Mouse (Mus musculus): Measurements from ENCODE around the gene Appbp2. TPM values are rescaled to one million over a fixed set of nuclear protein-coding genes. Genes with fewer than 3 reads are reported as not detected.

Gene Appbp2
- polyA plus RNA-seq, 1 experiment from 2014 or later = 38.7 TPM

DNA sequence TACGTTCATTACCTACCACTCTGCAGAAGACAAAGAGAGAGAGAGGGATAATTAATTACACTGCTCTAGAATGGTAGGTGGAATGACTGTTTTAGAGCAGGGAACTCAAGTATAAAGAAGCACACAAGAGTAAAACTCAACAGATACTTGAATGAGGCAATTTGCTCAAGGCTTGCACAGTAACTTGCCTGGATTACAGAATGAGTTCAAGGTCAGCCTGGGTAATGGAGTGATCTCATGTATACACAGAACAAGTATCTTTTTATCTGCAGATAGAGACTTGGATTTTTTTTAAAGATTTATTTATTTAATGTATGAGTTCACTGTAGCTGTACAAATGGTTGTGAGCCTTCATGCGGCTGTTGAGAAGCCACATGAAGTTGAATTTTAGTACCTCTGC, 23.8 kb downstream of the Appbp2 start:
- DNase-seq (ENCODE audit: low spot score) = no peak
- Histone ChIP-seq H3K9me3 (no peaks in the 10 kb centered on the region), H3K36me3 (peaks cover 100% of the 10 kb centered on the region), H3K4me1 (replicated peaks) (no peaks in the 10 kb centered on the region), H3K27ac (no peak overlapping the region), H3K4me3 (no peak overlapping the region), H3K27me3 (ENCODE audit: insufficient read depth, poor library complexity, severe bottlenecking) (no peaks in the 10 kb centered on the region)
- 98% methylated on average over 2 of the region's 2 CpGs for WGBS

DNA sequence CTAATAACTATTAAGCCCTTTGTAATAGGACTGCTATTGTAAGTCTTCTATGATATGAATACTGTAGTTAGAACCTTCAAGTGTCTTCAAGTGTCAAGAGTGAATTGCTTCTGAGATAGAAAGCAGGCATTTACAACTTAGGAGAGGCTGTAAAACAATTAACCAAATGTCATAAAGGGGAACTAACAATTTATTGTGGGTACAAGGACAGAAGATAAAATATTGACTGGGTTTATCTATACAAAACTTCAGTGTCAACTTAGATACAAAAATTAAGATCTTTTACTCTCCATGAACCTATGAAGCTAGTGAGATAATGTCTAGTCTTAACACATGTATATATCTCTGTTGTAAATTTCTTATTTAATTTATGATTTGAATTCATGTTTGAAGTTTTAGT, 28.7 kb downstream of the Appbp2 start:
- H3K27me3 ChIP-seq (ENCODE audit: insufficient read depth, poor library complexity, severe bottlenecking) = no peaks in the 10 kb centered on the region
- H3K4me1 ChIP-seq (replicated peaks) = no peaks in the 10 kb centered on the region
- no peaks in the 10 kb centered on the region for H3K9me3 ChIP-seq
- no peak for DNase-seq (ENCODE audit: low spot score)
- H3K4me3 ChIP-seq = no peak overlapping the region
- H3K36me3 ChIP-seq = peaks cover 94% of the 10 kb centered on the region
- no peak overlapping the region for H3K27ac ChIP-seq

DNA sequence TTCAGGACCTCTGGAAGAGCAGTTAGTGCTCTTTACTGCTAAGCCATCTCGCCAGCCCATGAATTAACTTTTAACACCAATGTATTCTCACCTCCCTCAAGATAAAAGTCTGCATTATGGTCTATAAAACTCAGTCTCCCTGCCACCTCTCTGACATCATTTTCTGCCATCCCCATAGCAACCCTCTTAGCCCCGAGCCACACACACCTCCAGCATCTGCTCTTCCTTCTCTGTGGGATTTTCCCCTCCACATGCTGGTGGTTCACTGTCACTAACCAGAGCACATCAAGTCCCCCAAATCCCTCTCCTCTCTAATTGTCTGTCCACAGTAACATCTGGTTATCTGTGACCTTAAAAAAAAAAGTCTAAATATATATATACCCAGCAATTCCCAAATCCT, 36.0 kb downstream of the Appbp2 start:
- no peak for DNase-seq (ENCODE audit: low spot score)
- Histone ChIP-seq H3K4me3 (no peak overlapping the region), H3K27ac (no peak overlapping the region), H3K9me3 (no peaks in the 10 kb centered on the region), H3K4me1 (replicated peaks) (no peaks in the 10 kb centered on the region), H3K36me3 (peaks cover 100% of the 10 kb centered on the region), H3K27me3 (ENCODE audit: insufficient read depth, poor library complexity, severe bottlenecking) (no peaks in the 10 kb centered on the region)
- WGBS = 88% methylated on average over 2 of the region's 2 CpGs

DNA sequence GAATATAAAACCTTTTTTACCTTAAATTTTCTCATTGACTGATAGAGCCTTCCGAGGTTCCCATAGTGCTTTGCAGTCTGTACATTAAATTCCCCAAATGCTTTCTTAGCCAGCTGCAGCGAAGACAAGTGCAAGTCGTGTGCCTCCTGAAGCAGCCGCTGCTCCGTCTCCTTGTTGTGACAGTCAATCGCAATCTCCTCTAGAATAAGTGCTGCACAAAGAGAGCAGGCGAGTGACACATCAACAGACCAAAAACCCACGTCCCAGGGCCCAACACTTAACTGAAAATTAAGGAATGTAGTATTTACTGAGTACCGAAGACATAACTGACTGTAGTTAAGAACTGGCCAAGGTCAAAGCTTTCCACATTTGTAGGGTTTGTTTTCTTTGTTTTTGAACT, 38.9 kb downstream of the Appbp2 start:
- peaks cover 99% of the 10 kb centered on the region for H3K36me3 ChIP-seq
- no peak for DNase-seq (ENCODE audit: low spot score)

DNA sequence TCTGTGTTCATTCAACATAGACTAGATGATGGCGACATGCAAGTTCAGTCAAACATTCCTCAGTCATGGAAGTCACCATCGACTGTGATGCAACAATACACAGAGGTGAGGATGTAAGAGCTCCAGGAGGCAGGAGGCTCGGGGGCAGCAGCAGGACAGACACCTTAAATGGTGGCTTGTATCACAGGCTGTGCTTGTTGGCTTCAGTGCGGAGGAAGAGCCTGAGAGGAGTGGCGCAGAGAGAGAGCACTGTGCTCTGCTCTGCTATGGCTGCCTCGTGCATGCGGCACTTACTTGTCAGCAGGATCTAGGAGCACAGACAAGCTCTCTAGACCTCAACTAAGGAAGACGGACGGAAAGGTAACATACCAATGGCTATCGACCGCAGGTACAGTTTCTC, 40.7 kb downstream of the Appbp2 start:
- WGBS = 96% methylated on average over 11 of the region's 11 CpGs
- Histone ChIP-seq H3K4me1 (replicated peaks) (no peaks in the 10 kb centered on the region), H3K36me3 (peaks cover 99% of the 10 kb centered on the region), H3K4me3 (no peak overlapping the region), H3K27ac (no peak overlapping the region), H3K27me3 (ENCODE audit: insufficient read depth, poor library complexity, severe bottlenecking) (no peaks in the 10 kb centered on the region), H3K9me3 (no peaks in the 10 kb centered on the region)
- DNase-seq (ENCODE audit: low spot score) = no peak

More for the DNA sequence above, 38.9 kb downstream of the Appbp2 start:
- Histone ChIP-seq H3K27me3 (ENCODE audit: insufficient read depth, poor library complexity, severe bottlenecking) (no peaks in the 10 kb centered on the region), H3K4me1 (replicated peaks) (no peaks in the 10 kb centered on the region), H3K4me3 (no peak overlapping the region), H3K9me3 (no peaks in the 10 kb centered on the region), H3K27ac (no peak overlapping the region)
- 95% methylated on average over 9 of the region's 9 CpGs for WGBS

DNA sequence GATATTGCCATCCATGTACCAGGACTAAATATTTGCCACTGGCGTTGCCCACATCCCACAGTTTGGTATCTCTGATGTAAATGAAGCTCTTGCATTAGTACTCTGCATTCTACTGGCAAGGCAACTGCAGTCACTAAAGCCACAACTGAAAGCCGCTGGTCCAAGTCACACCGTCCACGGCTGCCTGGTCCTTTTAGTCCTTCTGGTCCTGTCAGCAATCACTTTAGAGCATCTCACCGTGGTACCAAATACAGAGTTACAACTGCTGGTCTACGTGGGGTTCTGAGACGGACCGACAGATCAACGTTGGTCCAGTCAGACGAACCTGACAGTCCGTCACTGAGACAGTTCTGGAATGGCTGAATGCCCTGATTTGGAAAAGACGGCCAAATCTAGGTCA, 44.2 kb downstream of the Appbp2 start:
- no peak overlapping the region for H3K4me3 ChIP-seq
- no peaks in the 10 kb centered on the region for H3K4me1 ChIP-seq (replicated peaks)
- no peak overlapping the region for H3K27ac ChIP-seq
- H3K9me3 ChIP-seq = no peaks in the 10 kb centered on the region
- DNase-seq (ENCODE audit: low spot score) = no peak
- no peaks in the 10 kb centered on the region for H3K27me3 ChIP-seq (ENCODE audit: insufficient read depth, poor library complexity, severe bottlenecking)
- peaks cover 76% of the 10 kb centered on the region for H3K36me3 ChIP-seq
- 95% methylated on average over 12 of the region's 12 CpGs for WGBS

DNA sequence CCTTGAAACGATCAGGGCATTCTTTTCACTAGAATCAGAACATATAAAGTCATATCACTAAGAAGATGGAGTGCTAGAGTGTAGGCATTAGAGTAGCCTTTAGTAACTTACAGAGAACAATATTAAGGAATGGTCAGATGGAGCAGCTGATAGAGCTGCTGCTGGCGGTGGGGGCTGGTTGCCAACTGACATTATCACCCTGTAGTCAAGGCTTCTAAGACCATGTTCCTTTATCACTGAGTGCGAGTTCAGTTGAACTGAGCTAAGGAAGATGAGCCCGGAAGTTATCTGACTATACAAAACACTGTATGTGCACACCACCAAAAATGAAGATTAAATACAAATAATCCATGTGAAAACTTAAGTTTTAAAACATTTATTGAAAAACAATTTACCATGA, 45.8 kb downstream of the Appbp2 start:
- H3K4me1 ChIP-seq (replicated peaks) = no peaks in the 10 kb centered on the region
- no peak overlapping the region for H3K27ac ChIP-seq
- WGBS = 90% methylated on average over 4 of the region's 4 CpGs
- DNase-seq (ENCODE audit: low spot score) = no peak
- no peaks in the 10 kb centered on the region for H3K9me3 ChIP-seq
- H3K36me3 ChIP-seq = peaks cover 59% of the 10 kb centered on the region
- H3K4me3 ChIP-seq = no peak overlapping the region
- H3K27me3 ChIP-seq (ENCODE audit: insufficient read depth, poor library complexity, severe bottlenecking) = no peaks in the 10 kb centered on the region

DNA sequence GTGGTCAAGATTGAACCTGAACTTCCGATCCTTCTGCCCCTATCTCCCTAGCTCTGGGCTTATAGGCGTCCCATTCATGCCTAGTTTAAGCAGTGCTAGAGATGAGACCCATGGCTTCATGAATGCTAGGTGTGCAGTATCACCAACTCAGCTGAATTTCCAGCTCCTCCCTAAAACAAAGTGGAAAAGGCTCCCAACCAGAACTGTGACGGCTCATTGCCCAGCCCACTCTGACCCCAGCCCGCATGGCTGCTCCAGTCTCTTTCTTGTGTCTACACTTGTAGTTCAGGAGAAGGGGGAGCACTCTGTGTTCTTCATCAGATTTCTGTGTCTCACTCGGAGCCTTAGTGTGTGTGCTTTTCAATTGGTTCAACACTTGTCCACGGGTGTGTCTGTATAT, 50.1 kb downstream of the Appbp2 start:
- Histone ChIP-seq H3K9me3 (no peaks in the 10 kb centered on the region), H3K4me1 (replicated peaks) (peaks cover 13% of the 10 kb centered on the region), H3K36me3 (peaks cover 17% of the 10 kb centered on the region), H3K27ac (no peak overlapping the region), H3K27me3 (ENCODE audit: insufficient read depth, poor library complexity, severe bottlenecking) (no peaks in the 10 kb centered on the region), H3K4me3 (no peak overlapping the region)
- WGBS = 92% methylated on average over 6 of the region's 6 CpGs
- no peak for DNase-seq (ENCODE audit: low spot score)

DNA sequence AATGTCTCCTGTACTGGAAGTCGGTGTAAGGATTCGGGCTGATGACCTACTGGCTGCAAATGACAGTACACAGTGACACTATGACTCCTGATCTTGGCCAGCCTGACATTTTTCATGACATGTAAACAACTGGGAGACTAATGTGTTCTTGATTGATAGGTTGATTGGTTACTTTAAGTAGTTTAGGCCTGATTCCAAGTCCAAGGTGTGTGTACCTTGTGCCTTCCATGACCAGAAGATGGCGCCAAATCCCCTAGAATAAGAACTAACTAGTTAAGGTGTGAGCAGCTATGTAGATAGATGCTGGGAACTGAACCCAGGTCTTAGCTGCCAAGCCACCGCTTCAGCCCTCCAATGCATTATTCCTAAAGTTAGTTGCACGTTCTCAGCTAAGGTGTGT, 50.8 kb downstream of the Appbp2 start:
- H3K4me3 ChIP-seq = no peak overlapping the region
- peaks cover 10% of the 10 kb centered on the region for H3K36me3 ChIP-seq
- DNase-seq (ENCODE audit: low spot score) = peak; percentile 23
- H3K4me1 ChIP-seq (replicated peaks) = peaks cover 13% of the 10 kb centered on the region
- H3K9me3 ChIP-seq = no peaks in the 10 kb centered on the region
- 66% methylated on average over 5 of the region's 5 CpGs for WGBS
- no peaks in the 10 kb centered on the region for H3K27me3 ChIP-seq (ENCODE audit: insufficient read depth, poor library complexity, severe bottlenecking)
- H3K27ac ChIP-seq = no peak overlapping the region

DNA sequence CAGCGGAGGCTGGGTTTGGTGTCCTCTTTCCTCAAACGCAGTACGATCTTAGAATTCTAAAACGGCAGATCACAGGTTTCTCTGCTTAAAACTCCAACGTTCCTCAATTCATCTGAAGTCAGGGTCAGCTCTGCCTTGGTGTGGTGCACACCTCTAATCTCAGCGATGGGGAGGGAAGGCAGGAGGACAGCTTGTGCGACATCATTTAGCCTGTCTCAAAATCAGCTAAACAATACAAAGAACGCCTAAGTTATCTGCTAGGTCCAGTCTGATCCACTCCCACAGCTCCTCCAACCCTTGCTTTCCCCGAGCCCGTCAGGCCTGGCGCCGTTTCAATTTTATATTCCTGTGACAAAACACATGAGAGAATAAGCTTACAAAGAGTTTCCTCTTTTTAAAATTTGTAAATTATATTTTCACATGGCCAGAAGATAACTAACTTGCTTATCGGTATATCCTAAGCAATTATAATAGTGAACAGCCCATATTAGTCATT, 51.6 kb downstream of the Appbp2 start:
- peak overlapping the region; percentile 51 for H3K4me3 ChIP-seq
- peak overlapping the region; percentile 81 for H3K27ac ChIP-seq
- H3K4me1 ChIP-seq (replicated peaks) = peaks cover 13% of the 10 kb centered on the region
- peaks cover 2% of the 10 kb centered on the region for H3K36me3 ChIP-seq
- 32% methylated on average over 13 of the region's 13 CpGs for WGBS
- no peaks in the 10 kb centered on the region for H3K9me3 ChIP-seq
- no peaks in the 10 kb centered on the region for H3K27me3 ChIP-seq (ENCODE audit: insufficient read depth, poor library complexity, severe bottlenecking)
- no peak for DNase-seq (ENCODE audit: low spot score)

DNA sequence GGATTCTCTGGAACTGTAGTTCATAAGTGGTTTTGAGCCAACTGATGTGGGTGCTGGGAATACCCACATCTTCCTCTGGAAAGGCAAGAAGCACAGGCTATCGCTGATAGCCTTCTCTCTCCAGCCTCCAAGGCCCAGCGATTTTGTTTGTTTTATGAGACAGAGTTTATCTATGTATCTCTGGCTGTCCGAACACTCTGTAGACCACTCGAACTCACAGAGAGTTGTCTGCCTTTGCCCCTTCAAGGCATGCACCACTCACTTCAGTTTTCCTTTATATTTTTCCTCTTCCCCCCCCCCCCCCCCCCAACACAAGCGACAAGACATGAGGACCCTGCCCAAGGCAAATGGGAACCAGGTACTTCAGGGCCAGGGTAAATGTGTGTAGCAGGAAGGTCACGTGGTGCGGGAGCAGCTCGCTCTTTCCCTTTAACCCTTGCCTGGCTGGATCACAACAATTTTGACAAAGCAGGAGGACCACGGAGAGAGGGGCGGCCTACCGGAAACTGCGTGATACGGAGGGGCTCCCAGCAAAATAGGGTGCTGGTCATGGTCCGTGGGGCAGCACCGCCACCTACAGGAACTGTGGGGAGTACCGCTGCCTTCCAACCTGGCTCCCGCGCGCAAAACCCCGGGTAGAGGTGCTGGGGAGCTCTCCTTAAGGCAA, 52.2 kb downstream of the Appbp2 start:
- H3K4me1 ChIP-seq (replicated peaks) = peaks cover 13% of the 10 kb centered on the region
- H3K4me3 ChIP-seq = peak overlapping the region; percentile 51
- no peaks in the 10 kb centered on the region for H3K9me3 ChIP-seq
- no peaks in the 10 kb centered on the region for H3K36me3 ChIP-seq
- H3K27me3 ChIP-seq (ENCODE audit: insufficient read depth, poor library complexity, severe bottlenecking) = no peaks in the 10 kb centered on the region
- peak overlapping the region; percentile 81 for H3K27ac ChIP-seq
- 7% methylated on average over 20 of the region's 20 CpGs for WGBS
- peak; percentile 88 for DNase-seq (ENCODE audit: low spot score)

DNA sequence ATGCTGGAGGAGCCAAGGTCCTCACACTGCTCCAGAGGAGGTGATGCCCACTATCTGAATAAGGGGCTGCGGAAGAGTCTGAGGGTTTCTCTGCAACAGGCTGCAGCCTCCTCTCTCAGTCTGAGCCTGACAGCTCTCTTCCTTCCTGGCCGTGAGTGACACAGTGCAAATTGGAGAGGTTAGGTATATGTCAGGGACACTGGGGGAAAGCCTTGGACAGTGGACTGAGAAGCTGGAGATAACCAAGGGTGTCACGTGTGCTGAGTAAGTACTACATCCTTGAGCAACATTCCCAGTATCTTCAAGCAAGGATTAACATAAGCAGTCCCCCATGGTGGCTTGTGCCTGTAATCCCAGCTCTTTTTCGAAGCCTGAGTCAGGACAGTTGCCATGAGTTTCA, 56.5 kb downstream of the Appbp2 start:
- H3K4me3 ChIP-seq = no peak overlapping the region
- H3K4me1 ChIP-seq (replicated peaks) = peaks cover 11% of the 10 kb centered on the region
- WGBS = 82% methylated on average over 4 of the region's 4 CpGs
- no peaks in the 10 kb centered on the region for H3K9me3 ChIP-seq
- H3K27ac ChIP-seq = no peak overlapping the region
- DNase-seq (ENCODE audit: low spot score) = no peak
- H3K36me3 ChIP-seq = no peaks in the 10 kb centered on the region
- H3K27me3 ChIP-seq (ENCODE audit: insufficient read depth, poor library complexity, severe bottlenecking) = no peaks in the 10 kb centered on the region

DNA sequence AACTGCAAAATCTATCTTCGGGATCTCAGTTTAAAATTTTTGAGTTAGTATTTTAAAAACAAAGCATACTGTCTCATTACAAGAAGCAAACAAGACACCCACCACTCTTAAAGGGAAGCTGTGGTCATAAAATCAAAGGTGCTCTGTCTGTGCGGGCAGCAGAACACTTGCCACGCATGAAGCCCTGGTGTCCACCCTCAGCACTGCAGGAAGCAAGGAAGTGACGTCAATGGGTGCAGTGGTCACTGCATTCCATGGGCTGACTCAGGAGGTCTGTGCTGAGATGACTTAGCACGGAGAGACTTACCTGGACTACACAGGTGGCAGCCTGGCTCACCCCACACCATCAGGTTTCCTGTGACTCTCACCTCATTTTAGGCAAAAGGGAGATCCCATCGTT, 57.2 kb downstream of the Appbp2 start:
- peaks cover 5% of the 10 kb centered on the region for H3K4me1 ChIP-seq (replicated peaks)
- H3K36me3 ChIP-seq = no peaks in the 10 kb centered on the region
- H3K4me3 ChIP-seq = no peak overlapping the region
- no peak overlapping the region for H3K27ac ChIP-seq
- 86% methylated on average over 6 of the region's 6 CpGs for WGBS
- no peaks in the 10 kb centered on the region for H3K27me3 ChIP-seq (ENCODE audit: insufficient read depth, poor library complexity, severe bottlenecking)
- no peaks in the 10 kb centered on the region for H3K9me3 ChIP-seq
- no peak for DNase-seq (ENCODE audit: low spot score)

DNA sequence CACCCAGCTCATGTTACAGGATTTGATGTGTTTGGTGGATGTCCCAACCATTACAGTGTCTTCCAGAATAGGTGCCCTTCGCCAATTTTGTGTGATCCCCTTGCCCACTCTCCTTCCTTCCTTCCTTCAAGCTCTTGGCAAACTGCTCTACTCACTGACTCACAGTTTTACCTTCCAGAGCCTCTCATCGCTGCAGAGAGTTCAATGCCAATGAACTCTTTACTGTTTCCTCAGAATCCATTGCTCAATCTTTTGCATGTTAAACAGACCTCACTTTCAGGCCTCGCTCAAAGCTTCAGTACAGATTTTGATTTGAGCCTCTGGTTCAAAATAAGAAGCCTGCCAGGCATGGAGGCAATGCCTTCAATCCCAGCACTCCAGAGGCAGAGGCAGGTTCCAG, 59.0 kb downstream of the Appbp2 start:
- no peaks in the 10 kb centered on the region for H3K9me3 ChIP-seq
- no peak overlapping the region for H3K27ac ChIP-seq
- no peaks in the 10 kb centered on the region for H3K27me3 ChIP-seq (ENCODE audit: insufficient read depth, poor library complexity, severe bottlenecking)
- no peak overlapping the region for H3K4me3 ChIP-seq
- 88% methylated on average over 3 of the region's 3 CpGs for WGBS
- no peaks in the 10 kb centered on the region for H3K4me1 ChIP-seq (replicated peaks)
- H3K36me3 ChIP-seq = no peaks in the 10 kb centered on the region
- DNase-seq (ENCODE audit: low spot score) = no peak

Measured in hindbrain, embryonic 10.5 days (tissue).